Mouse (Mus musculus) liver, adult (tissue): Measurements from ENCODE around the gene Ptprn2.

Experiments
- GATA4 ChIP-seq: IDR thresholded peaks from 2 replicates; pipeline ENCODE4 v1.6.1; 2014; ENCODE audit warnings: mild to moderate bottlenecking, low read length; ENCODE audit not compliant: insufficient replicate concordance

The Ptprn2 gene

DNA sequence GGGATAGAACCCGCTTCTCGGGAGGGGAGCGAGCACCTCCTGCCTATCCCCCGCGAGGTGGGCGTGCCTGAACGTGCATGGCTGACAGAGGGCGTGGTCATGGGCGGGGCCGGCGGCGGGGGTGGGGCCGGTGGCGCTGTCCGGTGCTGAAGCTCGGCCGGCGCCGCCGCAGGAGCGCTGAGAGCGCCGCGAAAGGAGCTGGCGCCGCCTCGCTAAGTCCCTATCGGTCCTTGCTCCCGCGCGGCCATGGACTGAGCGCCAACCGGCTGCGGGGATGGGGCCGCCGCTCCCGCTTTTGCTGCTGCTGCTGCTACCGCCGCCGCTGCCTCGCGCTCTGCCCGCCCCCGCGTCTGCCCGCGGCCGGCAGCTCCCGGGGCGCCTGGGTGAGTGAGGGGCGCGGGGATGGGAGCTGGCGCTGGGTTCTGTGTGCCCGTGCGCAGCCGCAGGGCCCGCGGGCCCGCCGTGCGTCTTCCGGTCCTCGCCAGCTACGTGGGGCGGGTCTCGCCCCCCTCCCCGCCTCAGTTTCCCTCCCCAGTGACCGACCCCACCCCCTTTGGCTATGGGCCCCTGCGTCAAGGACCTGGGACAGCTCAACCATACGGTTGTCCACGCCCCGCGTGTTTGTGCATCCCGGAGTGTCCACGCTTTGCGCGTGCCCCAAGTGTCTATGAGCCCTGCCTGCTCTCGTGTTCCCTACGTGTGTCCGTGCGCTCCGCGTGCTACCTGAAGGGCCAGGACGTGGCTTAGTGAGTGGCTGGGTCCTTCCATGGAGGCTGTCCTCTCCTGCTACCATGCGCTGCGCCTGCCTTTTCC lies at the start of gene Ptprn2:
Gene Ptprn2 (plus strand): TSS at position 130 of the 813 bp plus-strand sequence.
- TF ChIP-seq GATA4: no peak

- no peak for TF ChIP-seq GATA4
Measured at GRCm38 (mm10) chr12:116436125-116436524, 49.4 kb upstream of the Ptprn2 start.

DNA sequence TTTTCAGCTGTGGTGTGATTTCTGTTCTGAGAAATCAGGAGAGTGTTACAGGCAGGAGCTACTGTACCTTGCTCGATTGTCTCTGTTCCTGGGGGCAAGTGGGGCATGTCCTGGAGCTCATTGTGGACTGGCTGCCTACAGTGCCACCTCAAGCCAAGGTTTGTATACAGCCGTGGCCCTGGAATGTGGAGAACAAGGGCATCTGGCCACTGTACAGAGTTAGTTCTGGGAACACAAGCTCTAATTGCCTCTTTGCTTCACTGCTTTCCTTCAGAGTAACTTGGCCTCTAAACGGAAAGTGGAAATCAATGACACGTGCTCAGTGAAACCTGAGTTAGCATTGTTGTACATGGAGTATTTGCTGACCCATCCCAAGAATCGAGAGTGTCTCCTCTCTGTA lies 46.9 kb upstream of the Ptprn2 start:
- TF ChIP-seq GATA4: no peak

DNA sequence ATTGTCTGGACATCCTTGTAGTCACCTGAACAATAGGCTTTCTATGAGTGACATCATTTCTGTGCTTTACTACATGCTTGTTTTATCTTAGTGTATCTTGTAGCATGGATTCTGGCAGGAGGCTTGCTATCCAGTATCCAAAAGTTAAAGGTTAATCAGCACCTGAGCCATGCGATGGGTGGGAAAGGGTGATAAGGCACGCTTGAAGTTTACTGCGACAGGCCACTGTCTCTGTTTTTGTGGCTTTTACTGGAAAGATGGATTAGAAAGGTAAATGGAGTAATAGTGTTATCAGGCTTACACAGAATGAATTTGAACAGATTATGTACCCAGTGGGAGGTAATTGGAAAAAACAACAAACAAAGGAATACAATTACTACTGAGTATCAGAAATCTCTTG lies 43.3 kb upstream of the Ptprn2 start:
- no peak for TF ChIP-seq GATA4

- TF ChIP-seq GATA4: no peak
Measured at GRCm38 (mm10) chr12:116449536-116449935, 36.0 kb upstream of the Ptprn2 start.

- TF ChIP-seq GATA4: no peak
Measured at GRCm38 (mm10) chr12:116460379-116461065, 25.0 kb upstream of the Ptprn2 start.

DNA sequence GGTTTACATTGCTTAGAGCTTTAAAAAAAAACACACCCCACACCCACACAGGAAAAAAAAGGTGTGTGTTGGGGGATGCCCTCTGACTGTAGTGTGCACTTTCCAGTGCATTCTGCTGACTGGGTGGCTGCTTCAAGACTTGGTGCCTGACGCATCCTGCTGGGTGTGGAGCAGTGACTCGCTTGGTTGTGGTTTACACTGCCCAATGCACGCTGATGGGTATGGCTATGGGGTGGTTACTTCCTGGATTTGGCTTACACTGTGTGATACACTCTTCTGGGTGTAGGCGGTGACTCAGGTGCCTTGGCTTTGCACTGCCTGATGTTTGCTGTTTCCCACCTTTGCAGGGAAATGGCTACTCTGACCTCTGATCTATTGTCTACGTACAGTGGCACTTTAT lies 18.5 kb upstream of the Ptprn2 start:
- TF ChIP-seq GATA4: no peak

GRCm38 (mm10) chr12:116468348-116468747 lies 17.2 kb upstream of the Ptprn2 start:
- no peak for TF ChIP-seq GATA4

GRCm38 (mm10) chr12:116469096-116469495 lies 16.4 kb upstream of the Ptprn2 start:
- TF ChIP-seq GATA4: no peak

GRCm38 (mm10) chr12:116473264-116473663 lies 12.3 kb upstream of the Ptprn2 start:
- no peak for TF ChIP-seq GATA4

- no peak for TF ChIP-seq GATA4
Measured at GRCm38 (mm10) chr12:116473761-116474160, 11.8 kb upstream of the Ptprn2 start.

GRCm38 (mm10) chr12:116474676-116475075 lies 10.8 kb upstream of the Ptprn2 start:
- TF ChIP-seq GATA4: no peak

DNA sequence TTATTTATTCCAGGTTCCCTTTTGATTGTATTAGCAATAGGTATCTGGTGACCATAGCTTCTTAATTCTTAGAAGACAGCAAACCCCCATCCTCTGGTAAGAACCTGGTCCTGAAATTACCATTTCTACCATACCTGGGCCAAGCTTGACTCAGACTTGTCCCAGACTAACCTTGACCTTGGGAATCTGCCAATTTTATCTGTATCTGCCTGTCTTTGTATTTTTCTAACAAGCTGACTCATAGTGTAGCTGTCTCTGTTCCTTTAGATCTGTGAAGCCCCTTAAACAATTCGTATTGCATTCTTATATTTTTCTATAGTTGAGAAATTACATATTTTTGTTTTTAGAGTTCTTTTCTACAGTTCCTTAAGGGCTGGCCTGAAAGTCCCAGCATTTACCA lies 6.7 kb upstream of the Ptprn2 start:
- TF ChIP-seq GATA4: no peak

GRCm38 (mm10) chr12:116481921-116482320 lies 3.6 kb upstream of the Ptprn2 start:
- TF ChIP-seq GATA4: no peak

- no peak for TF ChIP-seq GATA4
Measured at GRCm38 (mm10) chr12:116483581-116483980, 1.9 kb upstream of the Ptprn2 start.

- no peak for TF ChIP-seq GATA4
Measured at GRCm38 (mm10) chr12:116484991-116485390, 529 bp upstream of the Ptprn2 start.
